Mouse (Mus musculus): Measurements from ENCODE around the gene Ciapin1. TPM values are rescaled to one million over a fixed set of nuclear protein-coding genes. Genes with fewer than 3 reads are reported as not detected.
"Not testable (repeated sequence)": the region's sequence is repeated elsewhere in the genome, so short reads cannot be mapped to it uniquely, and the experiment has no call there.

The Ciapin1 gene
- polyA plus RNA-seq, 1 experiment from 2014 or later, result 123 TPM

GRCm38 (mm10) chr8:94863897-94864673 is 25.9 kb upstream of the Ciapin1 start:
- no peak overlapping the region for H3K4me2 ChIP-seq (ENCODE audit: low read depth, low read length)
- H3K9me3 ChIP-seq (replicated peaks; ENCODE audit: control insufficient read depth, low read length), result no peaks in the 10 kb centered on the region
- H3K27me3 ChIP-seq (ENCODE audit: control insufficient read depth, insufficient read depth, low read length), result no peaks in the 10 kb centered on the region
- 83% methylated on average over 10 of the region's 10 CpGs for WGBS
- ATAC-seq (replicated peaks; ENCODE audit: insufficient number of reproducible peaks, low FRiP score, low TSS enrichment, low read depth), result no peak
- DNase-seq (ENCODE audit: low spot score), result no peak
- H3K4me1 ChIP-seq (ENCODE audit: control insufficient read depth, insufficient read depth, low read length), result no peaks in the 10 kb centered on the region
- no peak overlapping the region for H3K27ac ChIP-seq (replicated peaks; ENCODE audit: low read depth, low read length)
- H3K4me3 ChIP-seq (ENCODE audit: low read depth, low read length), result no peak overlapping the region
- H3K9ac ChIP-seq (replicated peaks; ENCODE audit: low read length), result no peak overlapping the region
- peaks cover 6% of the 10 kb centered on the region for H3K36me3 ChIP-seq (replicated peaks; ENCODE audit: control insufficient read depth, insufficient read depth, low read depth, low read length)

GRCm38 (mm10) chr8:94862487-94863220 is 24.5 kb upstream of the Ciapin1 start:
- 89% methylated on average over 12 of the region's 12 CpGs for WGBS

GRCm38 (mm10) chr8:94861352-94861910 is 23.3 kb upstream of the Ciapin1 start:
- H3K4me1 ChIP-seq (ENCODE audit: control insufficient read depth, insufficient read depth, low read length), result no peaks in the 10 kb centered on the region
- H3K27me3 ChIP-seq (ENCODE audit: control insufficient read depth, insufficient read depth, low read length), result no peaks in the 10 kb centered on the region
- no peaks in the 10 kb centered on the region for H3K9me3 ChIP-seq (replicated peaks; ENCODE audit: control insufficient read depth, low read length)
- no peak overlapping the region for H3K9ac ChIP-seq (replicated peaks; ENCODE audit: low read length)
- no peak overlapping the region for H3K27ac ChIP-seq (replicated peaks; ENCODE audit: low read depth, low read length)
- no peak overlapping the region for H3K4me3 ChIP-seq (ENCODE audit: low read depth, low read length)
- peaks cover 6% of the 10 kb centered on the region for H3K36me3 ChIP-seq (replicated peaks; ENCODE audit: control insufficient read depth, insufficient read depth, low read depth, low read length)
- no peak for ATAC-seq (replicated peaks; ENCODE audit: insufficient number of reproducible peaks, low FRiP score, low TSS enrichment, low read depth)
- DNase-seq (ENCODE audit: low spot score), result peak; percentile 78
- 74% methylated on average over 8 of the region's 8 CpGs for WGBS
- no peak overlapping the region for H3K4me2 ChIP-seq (ENCODE audit: low read depth, low read length)

More at GRCm38 (mm10) chr8:94862487-94863220, 24.5 kb upstream of the Ciapin1 start:
- ATAC-seq (replicated peaks; ENCODE audit: insufficient number of reproducible peaks, low FRiP score, low TSS enrichment, low read depth), result no peak
- no peak overlapping the region for H3K4me3 ChIP-seq (ENCODE audit: low read depth, low read length)
- DNase-seq (ENCODE audit: low spot score), result no peak
- H3K36me3 ChIP-seq (replicated peaks; ENCODE audit: control insufficient read depth, insufficient read depth, low read depth, low read length), result peaks cover 6% of the 10 kb centered on the region
- H3K4me1 ChIP-seq (ENCODE audit: control insufficient read depth, insufficient read depth, low read length), result no peaks in the 10 kb centered on the region
- no peak overlapping the region for H3K27ac ChIP-seq (replicated peaks; ENCODE audit: low read depth, low read length)
- no peaks in the 10 kb centered on the region for H3K9me3 ChIP-seq (replicated peaks; ENCODE audit: control insufficient read depth, low read length)
- H3K4me2 ChIP-seq (ENCODE audit: low read depth, low read length), result no peak overlapping the region
- H3K9ac ChIP-seq (replicated peaks; ENCODE audit: low read length), result no peak overlapping the region
- no peaks in the 10 kb centered on the region for H3K27me3 ChIP-seq (ENCODE audit: control insufficient read depth, insufficient read depth, low read length)

- no peaks in the 10 kb centered on the region for H3K9me3 ChIP-seq (replicated peaks; ENCODE audit: control insufficient read depth, low read length)
- H3K27me3 ChIP-seq (ENCODE audit: control insufficient read depth, insufficient read depth, low read length), result no peaks in the 10 kb centered on the region
- peak within 1 kb of the TSS; percentile 95 for H3K9ac ChIP-seq (replicated peaks; ENCODE audit: low read length)
- no peak within 1 kb of the TSS for H3K27ac ChIP-seq (replicated peaks; ENCODE audit: low read depth, low read length)
- ATAC-seq (replicated peaks; ENCODE audit: insufficient number of reproducible peaks, low FRiP score, low TSS enrichment, low read depth) (peak; percentile 66), DNase-seq (ENCODE audit: low spot score) (peak; percentile 91)
- WGBS, result under 1% methylated on average over 65 of the region's 68 CpGs
- peaks cover 4% of the 10 kb centered on the region; the same call in 1 of the 2 replicates for H3K36me3 ChIP-seq (replicated peaks; ENCODE audit: control insufficient read depth, insufficient read depth, low read depth, low read length)
- peak within 1 kb of the TSS; percentile 93 for H3K4me3 ChIP-seq (ENCODE audit: low read depth, low read length)
- no peaks in the 10 kb centered on the region for H3K4me1 ChIP-seq (ENCODE audit: control insufficient read depth, insufficient read depth, low read length)
- H3K4me2 ChIP-seq (ENCODE audit: low read depth, low read length), result peak within 1 kb of the TSS; percentile 63
Measured at GRCm38 (mm10) chr8:94857346-94858173, 19.4 kb upstream of the Ciapin1 start, which contains the start of gene Polr2c. Polr2c (plus strand) TSS chr8:94857450.

- no peak overlapping the region for H3K9ac ChIP-seq (replicated peaks; ENCODE audit: low read length)
- no peak overlapping the region for H3K4me3 ChIP-seq (ENCODE audit: low read depth, low read length)
- 31% methylated on average over 5 of the region's 5 CpGs for WGBS
- DNase-seq (ENCODE audit: low spot score) (no peak), ATAC-seq (replicated peaks; ENCODE audit: insufficient number of reproducible peaks, low FRiP score, low TSS enrichment, low read depth) (0 out of 2 replicates have a peak, but pooled peaks have one; percentile 3)
- H3K4me1 ChIP-seq (ENCODE audit: control insufficient read depth, insufficient read depth, low read length), result no peaks in the 10 kb centered on the region
- peaks cover 4% of the 10 kb centered on the region; the same call in 1 of the 2 replicates for H3K36me3 ChIP-seq (replicated peaks; ENCODE audit: control insufficient read depth, insufficient read depth, low read depth, low read length)
- H3K27ac ChIP-seq (replicated peaks; ENCODE audit: low read depth, low read length), result no peak overlapping the region
- H3K9me3 ChIP-seq (replicated peaks; ENCODE audit: control insufficient read depth, low read length), result no peaks in the 10 kb centered on the region
- H3K27me3 ChIP-seq (ENCODE audit: control insufficient read depth, insufficient read depth, low read length), result no peaks in the 10 kb centered on the region
- no peak overlapping the region for H3K4me2 ChIP-seq (ENCODE audit: low read depth, low read length)
Measured at GRCm38 (mm10) chr8:94857011-94857345, 18.8 kb upstream of the Ciapin1 start.

- H3K27me3 ChIP-seq (ENCODE audit: control insufficient read depth, insufficient read depth, low read length); ATAC-seq (replicated peaks; ENCODE audit: insufficient number of reproducible peaks, low FRiP score, low TSS enrichment, low read depth); H3K27ac ChIP-seq (replicated peaks; ENCODE audit: low read depth, low read length); H3K4me3 ChIP-seq (ENCODE audit: low read depth, low read length); H3K9me3 ChIP-seq (replicated peaks; ENCODE audit: control insufficient read depth, low read length); H3K4me2 ChIP-seq (ENCODE audit: low read depth, low read length); H3K36me3 ChIP-seq (replicated peaks; ENCODE audit: control insufficient read depth, insufficient read depth, low read depth, low read length); DNase-seq (ENCODE audit: low spot score); H3K9ac ChIP-seq (replicated peaks; ENCODE audit: low read length); H3K4me1 ChIP-seq (ENCODE audit: control insufficient read depth, insufficient read depth, low read length): not testable (repeated sequence)
- WGBS, result 91% methylated on average over 11 of the region's 11 CpGs
Measured at GRCm38 (mm10) chr8:94854761-94855160, 16.6 kb upstream of the Ciapin1 start.

GRCm38 (mm10) chr8:94850049-94850448 is 11.9 kb upstream of the Ciapin1 start:
- no peaks in the 10 kb centered on the region for H3K4me1 ChIP-seq (ENCODE audit: control insufficient read depth, insufficient read depth, low read length)
- H3K27me3 ChIP-seq (ENCODE audit: control insufficient read depth, insufficient read depth, low read length), result no peaks in the 10 kb centered on the region
- WGBS, result 84% methylated on average over 5 of the region's 5 CpGs
- no peak overlapping the region for H3K27ac ChIP-seq (replicated peaks; ENCODE audit: low read depth, low read length)
- DNase-seq (ENCODE audit: low spot score) (no peak), ATAC-seq (replicated peaks; ENCODE audit: insufficient number of reproducible peaks, low FRiP score, low TSS enrichment, low read depth) (no peak)
- no peak overlapping the region for H3K4me3 ChIP-seq (ENCODE audit: low read depth, low read length)
- peaks cover 4% of the 10 kb centered on the region; the same call in 1 of the 2 replicates for H3K36me3 ChIP-seq (replicated peaks; ENCODE audit: control insufficient read depth, insufficient read depth, low read depth, low read length)
- no peaks in the 10 kb centered on the region for H3K9me3 ChIP-seq (replicated peaks; ENCODE audit: control insufficient read depth, low read length)
- H3K4me2 ChIP-seq (ENCODE audit: low read depth, low read length), result no peak overlapping the region
- H3K9ac ChIP-seq (replicated peaks; ENCODE audit: low read length), result no peak overlapping the region

Data from embryonic facial prominence, embryonic 11.5 days (tissue).